Mouse (Mus musculus) adipocyte (in vitro differentiated cells): ENCODE results near the gene Gdi1.

Source experiments
- DNase-seq: peaks from one replicate; pipeline ENCODE4 v3.0.0-alpha.2; 2016; ENCODE audit warnings: low spot score

The Gdi1 gene

GRCm38 (mm10) chrX:74304867-74305700 lies at the start of gene Gdi1:
Gdi1 (plus strand) TSS chrX:74304998.
- DNase-seq = peak; percentile 74

GRCm38 (mm10) chrX:74257746-74258145 lies 47.1 kb upstream of the Gdi1 start:
- no peak for DNase-seq

GRCm38 (mm10) chrX:74269736-74270061 lies 35.1 kb upstream of the Gdi1 start:
- no peak for DNase-seq

- DNase-seq = peak; percentile 97
These were observed 34.5 kb upstream of the Gdi1 start, which contains the start of gene Rpl10 for GRCm38 (mm10) chrX:74270062-74270901. Rpl10 (plus strand) TSS chrX:74270812.

GRCm38 (mm10) chrX:74270902-74271551 lies 33.8 kb upstream of the Gdi1 start:
- DNase-seq = peak; percentile 62

- DNase-seq = peak; percentile 44
These were observed 31.1 kb upstream of the Gdi1 start for GRCm38 (mm10) chrX:74273422-74274322.

GRCm38 (mm10) chrX:74277916-74278315 lies 26.9 kb upstream of the Gdi1 start:
- DNase-seq = no peak

GRCm38 (mm10) chrX:74281041-74281731 lies 23.6 kb upstream of the Gdi1 start:
- DNase-seq = no peak

- peak; percentile 86 for DNase-seq
These were observed 22.9 kb upstream of the Gdi1 start, which contains the start of the genes Taz and Dnase1l1 for GRCm38 (mm10) chrX:74281732-74282394. Taz (plus strand) TSS chrX:74281912. Dnase1l1 (minus strand) TSS chrX:74282337.

GRCm38 (mm10) chrX:74282395-74283091 lies 22.3 kb upstream of the Gdi1 start:
- peak; percentile 91 for DNase-seq

GRCm38 (mm10) chrX:74283092-74283437 lies 21.7 kb upstream of the Gdi1 start:
- no peak for DNase-seq

- DNase-seq = no peak
These were observed 11.4 kb upstream of the Gdi1 start for GRCm38 (mm10) chrX:74293431-74293830.

GRCm38 (mm10) chrX:74296538-74297448 lies 8.0 kb upstream of the Gdi1 start, which contains the start of gene Atp6ap1:
Atp6ap1 (plus strand) TSS chrX:74297097.
- peak; percentile 96 for DNase-seq

GRCm38 (mm10) chrX:74298348-74298747 lies 6.5 kb upstream of the Gdi1 start:
- no peak for DNase-seq

- no peak for DNase-seq
These were observed 5.1 kb upstream of the Gdi1 start for GRCm38 (mm10) chrX:74299721-74300120.

GRCm38 (mm10) chrX:74312540-74313464 lies 8.0 kb downstream of the Gdi1 start, which contains the start of gene Fam50a:
Fam50a (plus strand) TSS chrX:74313033.
- DNase-seq = peak; percentile 87

- DNase-seq = peak; percentile 70
These were observed 23.9 kb downstream of the Gdi1 start, which contains the start of gene Plxna3 for GRCm38 (mm10) chrX:74328725-74329161. Plxna3 (plus strand) TSS chrX:74329066.
